Mouse (Mus musculus) ES-Bruce4 (cell line): ENCODE measurements around the gene Prkn.

Experiments
- CTCF ChIP-seq: IDR thresholded peaks from one replicate; pipeline ENCODE4 v1.8.1; 2011; ENCODE audit warnings: low read depth, low read length
- EP300 ChIP-seq: IDR thresholded peaks from 2 replicates; pipeline ENCODE4 v1.6.1; 2011; ENCODE audit warnings: low read depth, low read length; ENCODE audit not compliant: insufficient read depth
- POLR2A ChIP-seq: IDR thresholded peaks from one replicate; pipeline ENCODE4 v1.8.1; 2011; ENCODE audit warnings: low read length; ENCODE audit not compliant: insufficient read depth

- TF ChIP-seq CTCF (no peak), POLR2A (no peak), EP300 (no peak)
Measured at GRCm38 (mm10) chr17:11617552-11617951, 777.4 kb downstream of the Prkn start.
